ENCODE assay signal across 11 mouse cellular contexts in genomic region chr1:51689461-51690223, GRCm38 (mm10).
DNase-seq lines count a peak whose midpoint lies in the region; ATAC-seq lines count a peak whose summit lies in the region.
"Had no signal": no experiment of that assay in that cellular context is flagged by ENCODE, and none has a peak within 500 bp of the region (broad histone marks: within the 10 kb centered on the region; RNA-seq: fewer than 3 reads in every experiment).

No protein-coding gene starts in this region.

- no peak overlapping the region for H3K4me2 ChIP-seq in hindbrain, embryonic 13.5 days

- no peaks in the 10 kb centered on the region for H3K27me3 ChIP-seq in hindbrain, embryonic 13.5 days

- WGBS in hindbrain, embryonic 13.5 days = 82% methylated on average over 9 of the region's 9 CpGs

- no peak overlapping the region for H3K4me3 ChIP-seq in hindbrain, embryonic 13.5 days
- H3K4me3 ChIP-seq: midbrain, embryonic 10.5 days had no signal

- intact Hi-C loops in gastrocnemius, postnatal 36 days (cut with DNase I) = no loop called here

- H3K9ac ChIP-seq in hindbrain, embryonic 13.5 days = no peak overlapping the region

- no peak for ATAC-seq in hindbrain, embryonic 13.5 days (ENCODE audit: low FRiP score)
- ATAC-seq: CD4-positive, CD25-positive, alpha-beta regulatory T cell, adult 4 months had no signal

- peaks cover 18% of the 10 kb centered on the region for H3K4me1 ChIP-seq in hindbrain, embryonic 13.5 days (replicated peaks)

- H3K27ac ChIP-seq in hindbrain, embryonic 13.5 days = no peak overlapping the region
- H3K27ac ChIP-seq: midbrain, embryonic 10.5 days had no signal

- H3K9me3 ChIP-seq in hindbrain, embryonic 13.5 days = no peaks in the 10 kb centered on the region
- H3K9me3 ChIP-seq: midbrain, embryonic 10.5 days had no signal

- peak; percentile 8 for DNase-seq in gastrocnemius, adult 18-20 months (ENCODE audit: low spot score)
- no peak for DNase-seq in gastrocnemius, postnatal 36 days
- DNase-seq in urinary bladder, postnatal 14 days (ENCODE audit: low spot score) = peak; percentile 56
- DNase-seq in urinary bladder, postnatal 10 days (ENCODE audit: low spot score) = no peak
- peak; percentile 22 to 38 for DNase-seq in kidney, adult 8-10 months
- peak; percentile 24 for DNase-seq in skeletal muscle tissue, adult 2 months (ENCODE audit: low read depth, low spot score)
- DNase-seq in cerebellum, adult 9-10 months = no peak
- DNase-seq: layer of hippocampus, postnatal 36 days had no signal

- no peaks in the 10 kb centered on the region for H3K36me3 ChIP-seq in hindbrain, embryonic 13.5 days
- H3K36me3 ChIP-seq: midbrain, embryonic 10.5 days had no signal

Comparison
In these comparisons a context has a peak if more than half of its experiments do, and no peak if none do; other contexts are left out.
1. DNase-seq: peak in gastrocnemius, adult 18-20 months (single experiment), urinary bladder, postnatal 14 days (single experiment), kidney, adult 8-10 months (2 of 2) and skeletal muscle tissue, adult 2 months (single experiment); none in gastrocnemius, postnatal 36 days (0 of 2), urinary bladder, postnatal 10 days (single experiment) and cerebellum, adult 9-10 months (single experiment).